Mouse (Mus musculus): ENCODE results near the gene Tapbpl. TPM values are rescaled to one million over a fixed set of nuclear protein-coding genes. Genes with fewer than 3 reads are reported as not detected.

The Tapbpl gene
- polyA plus RNA-seq, 1 experiment from 2014 or later: 8.2 TPM

DNA sequence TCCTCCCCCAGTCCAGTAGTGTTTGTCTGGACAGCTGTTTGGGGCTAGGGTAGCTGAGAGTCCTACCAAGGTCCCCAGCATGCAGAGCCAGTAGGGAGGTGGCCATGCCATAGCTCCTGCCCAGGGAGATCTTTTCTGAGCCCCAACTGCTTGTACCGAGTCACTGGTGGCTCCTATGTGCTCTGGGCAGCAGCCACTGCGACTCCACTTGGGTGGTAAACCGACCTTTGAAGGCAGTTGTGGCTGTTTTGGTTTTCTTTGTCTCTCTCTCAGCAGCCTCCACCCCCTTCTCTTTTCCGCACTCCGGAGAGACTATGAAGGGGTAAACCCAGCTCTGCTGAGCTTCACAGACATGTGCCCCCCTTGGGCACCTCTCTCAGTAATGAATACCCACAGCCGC, 5.1 kb upstream of the Tapbpl start, which contains the start of gene Cd27:
Gene Cd27, minus strand, starts transcription at position 229 of the 400 bp plus-strand sequence.
- H3K4me1 ChIP-seq (replicated peaks): peaks cover 7% of the 10 kb centered on the region; the same call in 1 of the 2 replicates
- no peak for ATAC-seq (ENCODE audit: low FRiP score, low read depth)
- no peak within 1 kb of the TSS for H3K9ac ChIP-seq
- no peak within 1 kb of the TSS for H3K4me2 ChIP-seq
- H3K27ac ChIP-seq (replicated peaks): no peak within 1 kb of the TSS
- no peaks in the 10 kb centered on the region for H3K9me3 ChIP-seq
- no peaks in the 10 kb centered on the region for H3K27me3 ChIP-seq
- no peaks in the 10 kb centered on the region for H3K36me3 ChIP-seq
- no peak within 1 kb of the TSS for H3K4me3 ChIP-seq
- 19% methylated on average over 6 of the region's 6 CpGs for WGBS

DNA sequence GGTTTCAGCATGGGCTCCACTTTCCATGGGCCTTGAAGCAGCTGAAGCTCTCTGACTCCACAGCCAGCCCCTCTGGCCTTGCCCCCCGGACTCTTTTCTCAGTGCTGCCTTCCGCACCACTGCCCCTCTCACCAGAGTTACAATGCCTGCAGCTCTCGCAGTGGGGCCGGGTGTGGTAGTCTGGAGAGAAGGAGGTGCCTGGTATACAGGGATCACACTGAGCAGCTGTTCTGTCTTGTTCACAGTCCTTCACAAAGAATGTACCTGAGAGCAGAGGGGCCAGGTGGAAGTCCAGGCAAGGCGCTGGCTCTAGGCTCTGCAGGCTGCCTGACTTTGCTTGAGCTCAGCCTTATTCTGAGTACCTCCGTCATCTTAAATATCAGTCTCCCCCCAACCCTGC, 4.7 kb upstream of the Tapbpl start:
- Histone ChIP-seq H3K27ac (replicated peaks) (no peak overlapping the region), H3K9ac (no peak overlapping the region), H3K36me3 (no peaks in the 10 kb centered on the region), H3K4me2 (no peak overlapping the region), H3K9me3 (no peaks in the 10 kb centered on the region), H3K4me1 (replicated peaks) (peaks cover 11% of the 10 kb centered on the region), H3K4me3 (no peak overlapping the region), H3K27me3 (no peaks in the 10 kb centered on the region)
- no peak for ATAC-seq (ENCODE audit: low FRiP score, low read depth)
- 47% methylated on average over 6 of the region's 6 CpGs for WGBS

GRCm38 (mm10) chr6:125234520-125234828, 2.8 kb upstream of the Tapbpl start:
- no peak overlapping the region for H3K4me3 ChIP-seq
- H3K36me3 ChIP-seq: no peaks in the 10 kb centered on the region
- no peak overlapping the region for H3K9ac ChIP-seq
- H3K4me1 ChIP-seq (replicated peaks): peaks cover 21% of the 10 kb centered on the region
- H3K27me3 ChIP-seq: no peaks in the 10 kb centered on the region
- WGBS: 85% methylated on average over 5 of the region's 5 CpGs
- no peak overlapping the region for H3K27ac ChIP-seq (replicated peaks)
- no peaks in the 10 kb centered on the region for H3K9me3 ChIP-seq
- ATAC-seq (ENCODE audit: low FRiP score, low read depth): no peak
- H3K4me2 ChIP-seq: no peak overlapping the region

GRCm38 (mm10) chr6:125233816-125234519, 2.3 kb upstream of the Tapbpl start:
- Histone ChIP-seq H3K9me3 (no peaks in the 10 kb centered on the region), H3K4me1 (replicated peaks) (peaks cover 21% of the 10 kb centered on the region), H3K9ac (no peak overlapping the region), H3K4me2 (no peak overlapping the region), H3K27ac (replicated peaks) (no peak overlapping the region), H3K4me3 (no peak overlapping the region), H3K36me3 (no peaks in the 10 kb centered on the region), H3K27me3 (no peaks in the 10 kb centered on the region)
- ATAC-seq (ENCODE audit: low FRiP score, low read depth): no peak
- 72% methylated on average over 7 of the region's 7 CpGs for WGBS

GRCm38 (mm10) chr6:125232516-125232915, 856 bp upstream of the Tapbpl start:
- Histone ChIP-seq H3K36me3 (no peaks in the 10 kb centered on the region), H3K4me3 (no peak overlapping the region), H3K4me1 (replicated peaks) (peaks cover 21% of the 10 kb centered on the region), H3K9ac (no peak overlapping the region), H3K4me2 (no peak overlapping the region), H3K9me3 (no peaks in the 10 kb centered on the region), H3K27ac (replicated peaks) (no peak overlapping the region), H3K27me3 (no peaks in the 10 kb centered on the region)
- WGBS: 93% methylated on average over 6 of the region's 6 CpGs
- no peak for ATAC-seq (ENCODE audit: low FRiP score, low read depth)

DNA sequence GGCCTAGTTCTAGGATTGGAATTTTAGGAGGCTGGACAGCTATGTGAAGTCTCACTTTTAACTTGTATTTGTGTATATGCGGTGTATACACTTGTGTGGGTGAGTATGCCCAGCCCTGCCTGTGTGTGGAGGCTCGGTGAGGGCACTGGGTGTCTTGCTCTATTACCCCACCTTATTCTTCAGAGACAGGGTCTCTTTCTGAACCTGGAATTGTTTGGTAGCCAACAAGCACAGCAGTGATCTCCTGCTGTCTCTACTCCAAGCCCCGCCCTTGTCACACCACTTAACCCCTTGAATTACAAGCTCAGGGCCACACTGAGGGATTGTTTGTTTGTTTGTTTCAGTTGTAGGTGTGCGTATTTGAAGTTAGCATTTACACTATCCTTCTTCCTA, 381 bp upstream of the Tapbpl start:
- Histone ChIP-seq H3K27ac (replicated peaks) (no peak overlapping the region), H3K9me3 (no peaks in the 10 kb centered on the region), H3K4me1 (replicated peaks) (peaks cover 21% of the 10 kb centered on the region), H3K27me3 (no peaks in the 10 kb centered on the region), H3K4me2 (peak overlapping the region; percentile 96), H3K9ac (no peak overlapping the region), H3K36me3 (no peaks in the 10 kb centered on the region), H3K4me3 (peak overlapping the region; percentile 46)
- peak; percentile 23; the same call in 1 of the 2 replicates for ATAC-seq (ENCODE audit: low FRiP score, low read depth)
- WGBS: 50% methylated on average over 4 of the region's 4 CpGs

- Histone ChIP-seq H3K4me2 (peak overlapping the region; percentile 96), H3K9ac (no peak overlapping the region), H3K4me3 (no peak overlapping the region), H3K36me3 (no peaks in the 10 kb centered on the region), H3K27me3 (no peaks in the 10 kb centered on the region), H3K4me1 (replicated peaks) (peaks cover 21% of the 10 kb centered on the region), H3K27ac (replicated peaks) (peak overlapping the region; percentile 12; the same call in 1 of the 2 replicates), H3K9me3 (no peaks in the 10 kb centered on the region)
- 62% methylated on average over 9 of the region's 9 CpGs for whole genome bisulfite sequencing
- ATAC-seq (ENCODE audit: low FRiP score, low read depth): 0 out of 2 replicates have a peak, but pooled peaks have one; percentile 8
Observed at GRCm38 (mm10) chr6:125230571-125230970, 1.1 kb downstream of the Tapbpl start.

- Histone ChIP-seq H3K9me3 (no peaks in the 10 kb centered on the region), H3K4me2 (no peak overlapping the region), H3K27me3 (no peaks in the 10 kb centered on the region), H3K36me3 (peaks cover 4% of the 10 kb centered on the region; the same call in 1 of the 2 replicates), H3K9ac (no peak overlapping the region), H3K4me3 (no peak overlapping the region), H3K27ac (replicated peaks) (no peak overlapping the region), H3K4me1 (replicated peaks) (peaks cover 2% of the 10 kb centered on the region)
- ATAC-seq (ENCODE audit: low FRiP score, low read depth): no peak
- WGBS: 83% methylated on average over 5 of the region's 5 CpGs
Observed at GRCm38 (mm10) chr6:125225518-125226115, 6.0 kb downstream of the Tapbpl start.

- Histone ChIP-seq H3K4me2 (no peak overlapping the region), H3K36me3 (peaks cover 4% of the 10 kb centered on the region; the same call in 1 of the 2 replicates), H3K27ac (replicated peaks) (no peak overlapping the region), H3K4me3 (no peak overlapping the region), H3K9ac (no peak overlapping the region), H3K27me3 (no peaks in the 10 kb centered on the region), H3K9me3 (no peaks in the 10 kb centered on the region), H3K4me1 (replicated peaks) (no peaks in the 10 kb centered on the region)
- no peak for ATAC-seq (ENCODE audit: low FRiP score, low read depth)
- WGBS: 80% methylated on average over 3 of the region's 3 CpGs
Observed at GRCm38 (mm10) chr6:125222577-125222976, 9.1 kb downstream of the Tapbpl start.

DNA sequence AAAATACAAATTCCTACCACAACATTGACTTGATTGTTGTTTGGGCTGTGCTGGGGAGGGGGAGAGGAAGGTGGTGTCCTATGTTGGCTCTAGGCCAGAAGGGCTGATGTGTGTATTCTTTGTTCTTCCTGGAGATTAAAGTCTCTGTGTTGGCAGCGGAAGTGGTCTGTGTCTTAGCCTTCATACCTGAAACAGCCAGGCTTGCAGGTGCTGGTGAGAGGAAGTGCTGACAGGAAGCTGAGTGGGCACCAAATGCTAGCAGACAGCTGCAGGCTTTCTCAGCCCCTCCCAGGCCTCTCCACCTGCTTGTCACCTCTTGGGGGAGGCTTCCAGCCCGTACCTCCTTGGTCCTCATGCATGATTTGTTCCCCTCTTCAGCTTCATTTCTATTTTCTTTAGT, 9.5 kb downstream of the Tapbpl start:
- no peak overlapping the region for H3K4me3 ChIP-seq
- no peak for ATAC-seq (ENCODE audit: low FRiP score, low read depth)
- no peaks in the 10 kb centered on the region for H3K9me3 ChIP-seq
- peaks cover 4% of the 10 kb centered on the region; the same call in 1 of the 2 replicates for H3K36me3 ChIP-seq
- no peak overlapping the region for H3K27ac ChIP-seq (replicated peaks)
- H3K4me1 ChIP-seq (replicated peaks): no peaks in the 10 kb centered on the region
- H3K27me3 ChIP-seq: no peaks in the 10 kb centered on the region
- no peak overlapping the region for H3K9ac ChIP-seq
- WGBS: 66% methylated on average over 2 of the region's 2 CpGs
- no peak overlapping the region for H3K4me2 ChIP-seq

DNA sequence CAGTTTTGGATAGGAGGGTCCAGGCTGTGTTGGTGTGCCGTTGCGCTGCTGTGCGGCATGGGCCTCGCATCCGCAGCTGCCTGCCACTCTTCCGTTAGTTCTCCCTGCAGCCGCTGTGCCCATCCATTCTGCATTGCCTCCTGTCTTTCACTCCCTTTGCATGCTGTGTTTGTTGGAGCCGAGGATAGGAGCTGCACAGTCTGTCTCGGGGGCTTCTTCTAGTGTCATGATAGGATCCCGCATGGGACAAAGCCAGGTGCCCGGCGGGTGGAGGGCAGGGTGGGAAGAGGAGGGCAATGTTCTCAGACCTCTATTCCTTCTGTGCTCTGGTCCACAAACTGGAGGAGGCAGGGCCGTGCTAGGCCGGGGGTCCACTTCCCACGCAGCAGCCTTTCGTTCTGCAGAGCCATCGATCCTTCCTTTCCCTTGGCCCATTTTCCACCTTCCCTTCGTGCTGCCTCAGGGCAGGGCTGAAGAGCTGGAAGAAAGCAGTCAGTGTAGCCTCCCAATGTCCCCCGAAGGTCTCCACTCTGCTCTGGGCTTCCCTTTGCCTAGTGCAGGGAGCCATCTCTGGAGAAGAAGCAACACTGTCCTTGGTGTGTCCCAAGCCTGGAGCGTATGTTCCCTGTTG, 10.4 kb downstream of the Tapbpl start:
- Histone ChIP-seq H3K36me3 (peaks cover 4% of the 10 kb centered on the region; the same call in 1 of the 2 replicates), H3K4me2 (no peak overlapping the region), H3K4me3 (no peak overlapping the region), H3K4me1 (replicated peaks) (peaks cover 9% of the 10 kb centered on the region), H3K9me3 (no peaks in the 10 kb centered on the region), H3K27ac (replicated peaks) (no peak overlapping the region), H3K27me3 (no peaks in the 10 kb centered on the region), H3K9ac (no peak overlapping the region)
- 93% methylated on average over 20 of the region's 20 CpGs for WGBS
- no peak for ATAC-seq (ENCODE audit: low FRiP score, low read depth)

GRCm38 (mm10) chr6:125218963-125219362, 12.7 kb downstream of the Tapbpl start:
- Histone ChIP-seq H3K27me3 (0 out of 2 replicates have a peak, but pooled peaks cover under 1% of the 10 kb centered on the region), H3K4me3 (no peak overlapping the region), H3K36me3 (peaks cover 4% of the 10 kb centered on the region; the same call in 1 of the 2 replicates), H3K9me3 (no peaks in the 10 kb centered on the region), H3K9ac (no peak overlapping the region), H3K27ac (replicated peaks) (no peak overlapping the region), H3K4me1 (replicated peaks) (peaks cover 12% of the 10 kb centered on the region), H3K4me2 (no peak overlapping the region)
- WGBS: 81% methylated on average over 4 of the region's 4 CpGs
- ATAC-seq (ENCODE audit: low FRiP score, low read depth): no peak
